Mouse (Mus musculus) olfactory bulb, adult 2 months (tissue): ENCODE measurements around the gene Npy4r.

ENCODE experiments used
- CTCF ChIP-seq: fragments of 200-500 bp; IDR thresholded peaks from 2 replicates; pipeline ENCODE4 v1.5.1; 2012; ENCODE audit warnings: low read depth, mild to moderate bottlenecking, low read length, moderate library complexity; ENCODE audit not compliant: insufficient read depth
- POLR2A ChIP-seq: fragments of 200-500 bp; IDR thresholded peaks from 2 replicates; pipeline ENCODE4 v1.6.1; 2012; ENCODE audit warnings: mild to moderate bottlenecking, low read depth, low read length, moderate library complexity; ENCODE audit not compliant: insufficient read depth

- no peak for TF ChIP-seq CTCF
- TF ChIP-seq POLR2A, result no peak
Observed at GRCm38 (mm10) chr14:34139671-34140664, 12.3 kb downstream of the Npy4r start.
